Mouse (Mus musculus) heart, adult 11 months (tissue): ENCODE measurements at regions not wholly inside any gene's neighbourhood (a gene's known extent, or its start where the extent isn't known, plus 50 kb on each side); places are given as distances from the start of the nearest gene placed in this dataset.

Source experiments
- DNase-seq: peaks from one replicate; pipeline ENCODE4 v3.0.0; 2022

- DNase-seq = peak; percentile 78
Measured at GRCm38 (mm10) chr4:79471013-79471412, 1259.3 kb upstream of the Ptprd start.

GRCm38 (mm10) chr4:79463546-79463945 lies 1251.8 kb upstream of the Ptprd start:
- DNase-seq = no peak
